Mouse (Mus musculus) left cerebral cortex, adult 9 months (tissue): Measurements from ENCODE around the gene Gramd1b.

Experiments used
- DNase-seq, 2 experiments: peaks; one replicate each; pipeline ENCODE4 v3.0.0; 2022; ENCODE audit warnings: low spot score in 2 of 2

Gene Gramd1b

DNA sequence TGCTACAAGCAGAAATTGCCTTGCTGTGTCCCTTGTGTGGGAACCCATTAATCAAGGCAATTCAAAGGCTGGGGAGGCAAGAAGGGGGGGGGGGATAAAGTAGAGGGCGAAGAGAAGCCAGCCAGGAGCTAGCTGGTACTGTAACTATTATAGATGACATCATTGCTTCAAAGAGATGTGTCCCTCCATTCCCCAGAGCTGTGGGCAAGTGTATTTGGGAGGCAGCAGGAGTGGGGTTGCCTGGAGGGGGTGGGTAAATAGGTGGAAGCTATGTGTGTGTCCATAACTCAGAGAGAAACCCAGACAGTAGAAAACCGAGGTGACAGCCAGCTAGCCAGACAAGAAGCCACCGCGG is 262.5 kb downstream of the Gramd1b start:
- no peak for DNase-seq

DNA sequence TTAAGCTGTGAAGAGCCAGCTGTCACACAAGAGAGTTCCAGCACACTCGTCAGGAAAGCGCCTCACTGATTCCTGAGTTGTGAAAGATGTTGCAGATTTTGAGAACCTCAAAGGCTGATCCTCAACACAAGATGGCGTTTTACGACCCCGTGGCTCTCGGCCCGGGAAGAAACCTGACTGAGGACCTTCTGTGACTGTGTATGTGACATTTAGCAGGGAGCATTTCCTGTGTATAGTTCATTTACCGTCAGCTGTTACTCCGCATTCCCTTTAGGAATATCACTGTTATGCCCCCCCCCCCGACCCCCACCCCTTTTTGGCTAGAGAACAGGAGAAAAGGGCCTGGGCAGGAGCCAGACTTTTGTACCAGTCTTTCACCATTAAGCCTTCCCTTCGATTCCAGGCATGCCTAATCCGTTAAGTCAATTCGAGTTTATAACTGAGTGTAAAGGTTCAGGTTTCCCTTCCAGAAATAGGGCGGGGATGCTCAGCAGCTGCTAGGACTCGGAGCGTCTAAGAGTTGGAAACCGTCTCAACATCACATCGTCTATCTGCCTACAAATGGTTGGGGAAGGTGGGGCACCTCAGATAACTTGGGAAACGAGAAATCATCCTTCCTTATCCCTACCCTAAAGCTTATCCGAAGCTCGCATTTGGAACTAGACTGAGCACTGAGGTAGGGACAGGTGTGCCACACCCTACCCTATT is 263.0 kb downstream of the Gramd1b start:
- no peak for DNase-seq

DNA sequence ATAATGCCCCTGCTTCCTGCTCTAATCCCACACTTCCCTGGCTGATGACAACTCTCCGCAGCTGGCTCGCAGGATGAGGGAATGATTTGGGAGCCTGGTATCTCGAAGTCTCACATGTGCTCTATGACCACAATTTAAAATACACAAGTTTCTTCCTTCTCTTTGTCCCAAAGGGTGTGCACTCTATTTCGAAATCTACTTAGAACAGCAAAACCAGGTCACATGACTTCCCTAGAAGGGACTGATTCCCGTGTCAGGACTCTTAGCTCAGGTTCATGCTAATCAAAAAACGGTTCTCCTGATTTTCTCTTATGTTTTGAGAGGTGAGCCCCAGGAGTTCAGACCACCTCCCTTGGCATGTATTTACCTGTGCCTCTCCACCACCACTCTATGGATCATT is 267.3 kb downstream of the Gramd1b start:
- DNase-seq, result no peak

DNA sequence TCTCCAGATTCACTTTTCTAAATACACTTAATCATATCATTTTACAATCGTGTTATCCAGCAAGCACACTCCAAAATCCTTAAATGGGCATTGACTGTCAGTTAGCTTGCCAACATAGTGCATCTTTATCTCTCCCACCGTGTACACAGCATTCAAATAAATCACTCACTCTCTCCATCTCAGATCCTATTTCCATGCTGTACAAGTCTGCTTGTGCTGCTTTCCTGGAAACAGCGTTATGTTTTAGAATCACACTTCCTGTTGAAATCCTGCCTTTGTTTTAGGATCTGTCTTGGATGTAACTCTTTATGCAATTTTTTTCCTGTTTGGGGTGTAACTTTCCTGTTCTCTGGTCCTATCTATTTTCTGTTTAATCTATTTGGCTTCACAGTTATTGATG is 278.7 kb downstream of the Gramd1b start:
- no peak for DNase-seq

DNA sequence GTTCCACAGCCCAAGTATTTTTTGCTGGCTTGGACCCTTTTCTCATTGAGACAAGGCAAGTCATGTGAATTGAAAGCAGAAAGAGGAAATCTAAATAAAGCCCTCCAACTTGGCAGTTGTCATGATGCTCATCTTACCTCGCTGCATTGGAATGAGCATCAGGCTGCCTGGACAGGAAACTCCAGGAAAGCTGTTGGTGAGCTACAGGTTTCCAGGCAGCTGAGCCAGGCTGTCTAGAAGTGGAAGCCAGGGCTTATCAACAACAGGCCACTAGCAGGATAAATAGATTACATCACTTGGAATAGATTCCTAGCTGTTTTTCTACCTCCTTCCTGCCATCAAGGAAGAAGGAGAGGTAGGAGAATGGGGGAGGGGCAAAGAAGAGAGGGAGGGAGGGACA is 282.1 kb downstream of the Gramd1b start:
- no peak for DNase-seq

DNA sequence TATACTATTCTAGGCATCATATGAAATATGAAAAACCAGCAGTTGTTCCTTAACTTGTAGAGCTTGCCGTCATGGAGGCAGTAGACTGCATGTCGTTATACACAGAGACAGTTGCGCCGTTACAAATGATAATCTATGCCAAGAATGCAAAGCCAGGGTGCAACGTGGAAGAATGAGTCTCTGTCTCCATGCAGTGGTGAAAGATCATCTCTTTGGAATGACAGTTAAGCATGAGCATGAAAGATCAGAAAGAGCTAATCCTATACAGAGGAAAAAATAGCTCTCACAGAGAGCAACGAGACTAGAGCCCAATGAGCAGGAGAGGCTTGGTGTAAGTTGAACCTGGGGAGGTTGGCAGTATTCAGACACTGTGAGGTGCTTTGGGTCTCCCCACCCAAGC is 284.5 kb downstream of the Gramd1b start:
- DNase-seq, result no peak

DNA sequence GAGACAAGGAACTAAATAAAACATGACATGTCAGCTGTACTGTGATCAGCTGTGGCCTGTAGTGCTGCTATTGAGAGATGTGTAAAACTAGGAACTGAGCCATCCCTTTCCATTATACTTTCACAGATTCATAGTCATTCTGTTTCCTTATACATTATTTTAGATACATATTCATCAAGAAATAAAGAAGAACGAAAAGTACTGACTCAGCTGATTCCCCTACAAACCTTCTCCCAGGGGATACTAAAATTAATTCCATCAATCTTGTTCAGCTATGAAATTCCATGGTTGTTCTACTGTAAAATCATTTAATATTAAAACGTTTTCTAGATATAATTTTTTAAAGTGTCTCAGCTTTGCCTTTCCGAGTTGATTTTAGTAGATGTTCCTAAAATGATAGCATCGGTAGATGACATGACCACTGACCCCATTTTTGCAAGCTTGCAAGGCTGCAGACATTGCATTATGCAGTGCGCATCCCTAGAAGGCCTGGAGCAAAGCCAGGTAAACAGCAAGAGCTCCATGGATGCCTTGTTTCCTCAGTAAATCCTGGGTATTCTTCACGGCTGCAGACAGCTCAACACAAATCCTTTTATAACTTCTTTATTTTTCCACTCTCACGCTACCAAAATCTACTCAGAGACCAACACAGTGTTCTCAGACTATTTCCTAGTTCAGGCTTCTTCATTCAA is 285.1 kb downstream of the Gramd1b start:
- DNase-seq, result no peak

DNA sequence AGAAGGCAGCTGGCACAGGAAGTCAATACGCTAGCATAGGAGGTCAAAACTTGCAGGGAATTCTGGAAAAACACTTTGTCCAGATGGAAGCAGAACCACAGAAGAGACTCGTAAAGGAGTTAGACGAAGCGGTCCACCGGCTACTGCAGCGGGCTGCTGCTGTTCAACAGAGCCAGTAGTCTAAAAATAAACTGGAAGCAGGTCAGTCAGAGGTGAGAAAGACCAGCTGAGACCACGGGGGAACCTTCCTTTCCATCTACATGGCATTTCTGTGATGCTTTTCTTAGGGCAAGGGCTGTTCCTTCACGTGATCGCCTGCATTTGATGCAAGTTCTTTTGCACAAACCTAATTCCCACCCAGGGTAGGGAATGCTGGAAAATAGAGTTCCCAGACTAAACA is 285.7 kb downstream of the Gramd1b start:
- DNase-seq, result no peak
